Mouse (Mus musculus): ENCODE measurements around the gene Zfp213. TPM values are rescaled to one million over a fixed set of nuclear protein-coding genes. Genes with fewer than 3 reads are reported as not detected.
A peak's percentile ranks its signal among the peaks of the same experiment; 100 is the strongest.

Zfp213 gene
- total and polyA plus RNA-seq, 2 experiments from 2014 or later, result 10.3 to 28.1 TPM

DNA sequence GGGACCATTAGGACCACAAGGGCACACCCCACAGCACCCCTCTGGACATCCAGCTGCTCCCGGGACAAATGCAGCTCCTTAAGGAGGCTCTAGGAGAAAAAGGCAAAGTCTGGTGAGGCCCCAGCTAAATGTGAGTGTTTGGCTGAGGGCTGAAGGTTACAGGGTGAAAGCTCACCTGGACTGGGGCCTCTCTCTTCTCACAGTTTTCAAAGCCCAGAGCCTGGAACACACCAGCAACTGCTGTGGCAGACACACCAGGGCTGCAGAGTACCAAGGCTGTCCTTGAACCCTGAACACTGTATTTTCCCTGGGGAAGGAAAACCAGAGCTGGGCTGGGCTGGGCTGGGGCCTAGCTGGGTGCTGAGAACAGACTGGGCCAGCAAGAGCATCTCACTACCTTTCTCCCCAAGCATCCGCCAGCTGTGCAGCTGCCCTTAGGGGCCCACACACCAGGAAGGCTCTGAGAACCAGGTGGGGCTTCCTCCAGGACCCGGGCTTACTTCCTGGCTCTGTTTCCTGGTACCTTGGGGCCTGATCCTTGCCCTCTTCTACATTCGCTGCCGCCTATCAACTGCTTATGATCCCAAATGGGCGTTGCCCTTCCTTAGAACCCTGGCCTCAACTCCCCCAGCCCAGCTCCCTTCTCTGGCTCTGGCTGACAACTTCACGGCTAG, 8.7 kb downstream of the Zfp213 start:
- no peak overlapping the region for H3K4me3 ChIP-seq (ENCODE audit: low read length)
- H3K4me1 ChIP-seq (ENCODE audit: insufficient read depth, low read length), result peaks cover 6% of the 10 kb centered on the region; the same call in 1 of the 2 replicates
- no peaks in the 10 kb centered on the region for H3K27me3 ChIP-seq (ENCODE audit: insufficient read depth, low read length)
- WGBS, result 80% methylated on average over 7 of the region's 7 CpGs
- DNase-seq (ENCODE audit: low spot score) (no peak), ATAC-seq (no peak)
- no peak for TF ChIP-seq CTCF (IDR thresholded peaks at IDR 0.05; ENCODE audit: low read depth)
- no peak overlapping the region for H3K27ac ChIP-seq
- H3K36me3 ChIP-seq (ENCODE audit: insufficient read depth, low read length), result peaks cover 34% of the 10 kb centered on the region
- no peak overlapping the region for H3K9ac ChIP-seq (replicated peaks; ENCODE audit: low read length)
- H3K4me2 ChIP-seq (ENCODE audit: low read depth, low read length), result no peak overlapping the region
- H3K9me3 ChIP-seq (ENCODE audit: low read length), result no peaks in the 10 kb centered on the region

DNA sequence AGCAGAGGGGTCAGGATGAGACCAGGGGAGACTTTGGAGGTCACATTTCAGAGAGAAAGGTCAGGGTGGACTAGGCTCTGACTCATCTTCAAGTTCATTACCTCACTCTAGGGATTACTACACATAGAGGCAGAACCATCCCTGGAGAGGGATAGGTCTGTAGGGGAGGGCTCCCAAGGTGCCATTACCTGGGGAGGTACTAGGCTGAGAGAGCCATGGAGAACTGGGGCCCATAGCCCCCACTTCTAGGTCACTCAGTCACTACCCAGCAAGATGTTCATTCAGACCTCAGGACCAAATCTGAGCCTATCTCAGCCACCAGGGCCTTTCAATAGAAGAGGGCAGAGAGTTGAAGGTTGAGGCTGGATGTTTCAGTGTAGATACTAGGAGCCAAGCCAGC, 9.7 kb downstream of the Zfp213 start:
- H3K9ac ChIP-seq (replicated peaks; ENCODE audit: low read length), result no peak overlapping the region
- no peak overlapping the region for H3K4me2 ChIP-seq (ENCODE audit: low read depth, low read length)
- H3K27me3 ChIP-seq (ENCODE audit: insufficient read depth, low read length), result no peaks in the 10 kb centered on the region
- no peak overlapping the region for H3K4me3 ChIP-seq (ENCODE audit: low read length)
- TF ChIP-seq CTCF (IDR thresholded peaks at IDR 0.05; ENCODE audit: low read depth), result no peak
- H3K36me3 ChIP-seq (ENCODE audit: insufficient read depth, low read length), result peaks cover 34% of the 10 kb centered on the region
- H3K9me3 ChIP-seq (ENCODE audit: low read length), result no peaks in the 10 kb centered on the region
- ATAC-seq, result no peak
- H3K27ac ChIP-seq, result no peak overlapping the region
- peaks cover 6% of the 10 kb centered on the region; the same call in 1 of the 2 replicates for H3K4me1 ChIP-seq (ENCODE audit: insufficient read depth, low read length)
- DNase-seq (ENCODE audit: low spot score), result no peak

DNA sequence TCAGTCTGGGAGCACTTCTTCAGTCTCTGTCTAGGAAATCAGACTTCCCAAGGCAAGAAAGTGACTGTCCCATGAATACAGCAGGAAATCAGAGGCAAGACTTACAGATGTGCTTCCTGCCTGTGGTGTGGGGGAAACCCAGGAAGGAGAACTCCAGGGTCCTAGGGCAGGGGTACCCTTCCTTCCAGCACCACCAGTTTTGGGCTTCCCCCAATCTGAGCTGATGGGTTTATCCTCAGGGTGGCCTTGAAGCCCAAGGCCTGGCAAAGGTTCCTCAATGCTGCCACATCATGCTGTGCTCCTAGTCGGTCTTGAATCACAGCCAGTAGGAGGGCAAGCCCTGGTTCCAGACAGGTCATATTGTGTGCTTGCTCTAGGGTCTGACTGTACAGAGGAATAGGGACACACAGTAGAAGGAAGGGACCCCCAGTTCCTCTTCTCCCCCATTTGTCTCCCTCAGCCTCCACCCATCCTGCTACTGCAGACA, 10.4 kb downstream of the Zfp213 start:
- no peak for TF ChIP-seq CTCF (IDR thresholded peaks at IDR 0.05; ENCODE audit: low read depth)

DNA sequence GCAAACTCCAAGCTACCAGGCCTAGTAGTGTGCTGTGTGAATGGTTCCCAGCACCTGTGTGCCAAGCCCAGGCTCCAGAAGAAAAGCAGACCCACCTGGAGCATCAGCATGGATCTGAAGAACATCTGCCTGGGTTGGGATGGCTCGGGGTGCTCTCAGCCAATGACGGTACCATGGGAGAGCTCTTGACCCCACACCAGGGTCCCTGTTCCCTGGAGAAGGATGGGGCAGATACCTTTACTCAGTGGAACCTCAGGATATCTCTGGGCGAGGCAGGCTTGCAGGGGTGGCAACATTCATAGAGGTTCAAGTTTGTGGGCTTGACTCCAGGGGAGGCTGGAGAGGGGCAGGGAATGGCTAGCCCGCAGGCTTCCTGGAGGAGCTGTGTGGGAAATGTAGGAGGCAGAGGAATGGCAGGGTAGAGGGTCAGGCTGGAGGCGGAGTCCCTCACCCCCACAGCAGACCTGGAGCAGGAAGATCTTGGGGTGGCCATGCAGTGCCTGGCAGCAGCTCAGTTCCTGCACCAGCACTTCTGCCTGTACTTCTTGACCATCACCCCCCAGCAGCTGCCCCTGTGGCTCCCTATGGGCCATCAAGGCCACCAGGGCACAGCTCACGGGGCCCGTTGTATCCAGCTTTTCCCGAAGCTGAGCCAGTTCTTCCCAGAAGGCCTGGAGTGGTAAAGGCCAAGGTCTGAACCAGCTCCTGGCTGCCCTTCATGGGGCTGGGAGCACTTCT, 11.0 kb downstream of the Zfp213 start:
- H3K27ac ChIP-seq, result no peak overlapping the region
- WGBS, result 86% methylated on average over 8 of the region's 8 CpGs
- no peaks in the 10 kb centered on the region for H3K9me3 ChIP-seq (ENCODE audit: low read length)
- TF ChIP-seq CTCF (IDR thresholded peaks at IDR 0.05; ENCODE audit: low read depth), result no peak
- no peak overlapping the region for H3K9ac ChIP-seq (replicated peaks; ENCODE audit: low read length)
- ATAC-seq, result no peak
- H3K4me2 ChIP-seq (ENCODE audit: low read depth, low read length), result no peak overlapping the region
- peaks cover 6% of the 10 kb centered on the region; the same call in 1 of the 2 replicates for H3K4me1 ChIP-seq (ENCODE audit: insufficient read depth, low read length)
- no peak overlapping the region for H3K4me3 ChIP-seq (ENCODE audit: low read length)
- DNase-seq (ENCODE audit: low spot score), result no peak
- H3K36me3 ChIP-seq (ENCODE audit: insufficient read depth, low read length), result peaks cover 27% of the 10 kb centered on the region
- H3K27me3 ChIP-seq (ENCODE audit: insufficient read depth, low read length), result no peaks in the 10 kb centered on the region

More for the DNA sequence above, 10.4 kb downstream of the Zfp213 start:
- no peak overlapping the region for H3K4me2 ChIP-seq (ENCODE audit: low read depth, low read length)
- no peak overlapping the region for H3K4me3 ChIP-seq (ENCODE audit: low read length)
- ATAC-seq, result no peak
- peaks cover 29% of the 10 kb centered on the region for H3K36me3 ChIP-seq (ENCODE audit: insufficient read depth, low read length)
- 52% methylated on average over 1 of the region's 1 CpGs for WGBS
- no peaks in the 10 kb centered on the region for H3K9me3 ChIP-seq (ENCODE audit: low read length)
- no peak overlapping the region for H3K27ac ChIP-seq
- no peaks in the 10 kb centered on the region for H3K27me3 ChIP-seq (ENCODE audit: insufficient read depth, low read length)
- DNase-seq (ENCODE audit: low spot score), result no peak
- H3K4me1 ChIP-seq (ENCODE audit: insufficient read depth, low read length), result peaks cover 6% of the 10 kb centered on the region; the same call in 1 of the 2 replicates
- no peak overlapping the region for H3K9ac ChIP-seq (replicated peaks; ENCODE audit: low read length)

DNA sequence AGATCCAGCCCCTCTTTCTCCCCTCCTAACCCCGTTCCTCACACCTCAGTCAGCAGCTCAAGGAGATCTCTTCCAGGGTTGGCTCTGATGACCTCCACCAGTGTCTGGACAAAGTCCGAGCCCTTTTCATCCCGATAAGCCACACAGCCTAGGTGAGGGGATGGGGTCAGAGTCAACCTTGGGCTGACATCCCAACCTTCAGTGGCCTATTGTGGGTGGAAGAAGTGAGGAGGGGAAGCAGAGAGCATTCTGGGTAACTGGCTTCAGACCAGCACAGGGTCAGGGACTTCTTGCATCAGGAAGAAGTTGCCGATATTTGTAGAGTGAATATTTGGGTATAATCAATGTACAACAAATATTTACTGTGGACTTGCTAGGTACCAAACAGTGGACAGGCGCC, 12.1 kb downstream of the Zfp213 start:
- H3K4me2 ChIP-seq (ENCODE audit: low read depth, low read length), result peak overlapping the region; percentile 81; the same call in 1 of the 2 replicates
- H3K4me3 ChIP-seq (ENCODE audit: low read length), result no peak overlapping the region
- no peak overlapping the region for H3K27ac ChIP-seq
- 68% methylated on average over 5 of the region's 5 CpGs for WGBS
- no peaks in the 10 kb centered on the region for H3K9me3 ChIP-seq (ENCODE audit: low read length)
- no peak for DNase-seq (ENCODE audit: low spot score)
- no peak for ATAC-seq
- no peak for TF ChIP-seq CTCF (IDR thresholded peaks at IDR 0.05; ENCODE audit: low read depth)
- peaks cover 17% of the 10 kb centered on the region; the same call in 1 of the 2 replicates for H3K36me3 ChIP-seq (ENCODE audit: insufficient read depth, low read length)
- no peaks in the 10 kb centered on the region for H3K27me3 ChIP-seq (ENCODE audit: insufficient read depth, low read length)
- H3K4me1 ChIP-seq (ENCODE audit: insufficient read depth, low read length), result peaks cover 6% of the 10 kb centered on the region; the same call in 1 of the 2 replicates
- H3K9ac ChIP-seq (replicated peaks; ENCODE audit: low read length), result no peak overlapping the region

DNA sequence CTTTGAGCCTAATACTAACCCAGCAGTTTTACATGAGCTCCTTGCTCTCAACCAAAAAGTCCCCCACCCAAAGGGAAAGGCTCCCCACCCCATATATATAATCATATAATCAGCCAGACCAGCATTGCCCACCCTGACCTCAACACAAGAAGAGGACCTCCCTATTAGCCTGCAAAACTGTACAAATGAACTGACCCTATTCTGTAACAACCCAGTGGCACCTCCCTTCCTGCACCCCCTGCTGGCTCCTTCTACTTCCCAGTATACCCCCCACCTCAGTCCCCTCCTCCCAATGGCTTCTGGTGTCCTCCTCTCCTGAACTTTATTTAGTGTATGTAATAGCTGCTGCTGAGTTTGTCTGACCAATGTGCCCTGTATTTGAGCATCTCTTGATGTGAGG, 12.6 kb downstream of the Zfp213 start:
- DNase-seq (ENCODE audit: low spot score), result no peak
- Histone ChIP-seq H3K36me3 (ENCODE audit: insufficient read depth, low read length) (peaks cover 12% of the 10 kb centered on the region; the same call in 1 of the 2 replicates), H3K9me3 (ENCODE audit: low read length) (no peaks in the 10 kb centered on the region), H3K4me2 (ENCODE audit: low read depth, low read length) (peak overlapping the region; percentile 81), H3K27me3 (ENCODE audit: insufficient read depth, low read length) (no peaks in the 10 kb centered on the region), H3K4me3 (ENCODE audit: low read length) (peak overlapping the region; percentile 60), H3K9ac (replicated peaks; ENCODE audit: low read length) (peak overlapping the region; percentile 57), H3K27ac (peak overlapping the region; percentile 79), H3K4me1 (ENCODE audit: insufficient read depth, low read length) (peaks cover 6% of the 10 kb centered on the region; the same call in 1 of the 2 replicates)
- no peak for TF ChIP-seq CTCF (IDR thresholded peaks at IDR 0.05; ENCODE audit: low read depth)
- no peak for ATAC-seq
